Mouse (Mus musculus) yolk sac, embryonic 10.5 days (tissue): ENCODE measurements around the gene Cdx2.
A peak's percentile ranks its signal among the peaks of the same experiment; 100 is the strongest.

ENCODE experiments used
- DNase-seq: peaks from one replicate; pipeline ENCODE4 v3.0.0-alpha.2; 2017; ENCODE audit warnings: low spot score

Gene Cdx2

DNA sequence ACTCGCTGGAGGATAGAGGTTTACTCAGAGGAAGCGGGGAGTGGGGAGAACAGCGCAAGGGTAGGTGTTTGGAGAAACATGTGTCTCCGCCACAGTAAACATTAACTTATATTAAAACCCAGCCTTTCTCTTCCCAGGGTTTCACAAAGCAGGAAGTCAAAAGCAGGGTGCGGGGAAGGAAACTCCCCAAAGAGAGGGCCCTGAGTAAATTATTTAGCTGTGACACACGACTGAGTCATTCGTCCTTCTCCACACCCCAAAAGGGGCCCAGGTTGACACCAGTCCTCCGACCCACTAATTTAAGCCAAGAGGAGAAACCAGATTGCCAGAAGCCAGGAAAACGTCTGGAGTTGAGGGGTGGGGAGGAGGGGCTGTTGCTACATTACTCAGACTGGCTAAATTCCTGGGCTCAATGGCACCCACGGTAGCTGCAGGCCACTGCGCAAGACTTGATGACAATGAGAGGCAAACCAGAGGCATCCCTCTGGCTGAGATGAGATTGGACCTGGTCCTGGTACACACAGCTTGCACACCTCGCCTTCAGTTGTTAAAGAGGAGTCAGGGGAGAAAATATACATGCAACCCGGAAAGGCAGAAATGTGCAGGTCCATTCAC is 14.5 kb downstream of the Cdx2 start:
- peak; percentile 35 for DNase-seq

DNA sequence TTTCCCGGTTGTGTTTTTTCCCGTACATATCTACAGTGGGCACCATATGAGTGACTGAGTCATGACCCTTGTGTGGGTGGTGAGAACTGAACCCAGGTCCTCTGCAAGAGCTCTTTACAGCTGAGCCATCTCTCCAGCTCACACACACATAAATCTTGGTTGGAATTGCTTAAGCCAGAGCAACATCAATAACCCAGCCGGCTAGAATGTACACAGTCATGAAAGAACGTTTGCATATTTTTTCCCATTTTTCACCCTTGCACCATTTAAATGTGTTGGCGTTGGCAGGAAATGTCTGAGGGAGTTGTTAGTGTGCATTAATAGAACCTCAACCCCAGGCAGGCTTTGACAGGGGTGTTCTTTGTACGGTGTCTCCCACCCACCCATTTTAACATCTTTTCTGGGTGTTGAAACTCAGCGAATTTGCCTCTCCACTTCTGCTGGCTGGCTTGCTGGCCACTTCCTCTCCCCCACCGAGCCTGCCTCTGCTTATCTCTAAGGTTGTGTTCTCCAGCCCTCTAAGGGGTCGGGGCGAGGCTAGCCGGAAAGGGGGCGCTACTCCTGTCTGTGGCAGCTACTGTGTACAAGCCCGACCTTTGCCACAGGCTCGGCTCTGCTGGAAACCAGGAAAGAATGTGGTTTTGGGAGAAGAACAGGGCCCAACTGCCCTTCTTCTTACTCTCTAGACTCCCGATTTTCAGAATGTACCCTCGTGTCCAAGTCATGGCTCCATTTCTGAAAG is 15.1 kb downstream of the Cdx2 start:
- DNase-seq = peak; percentile 32

DNA sequence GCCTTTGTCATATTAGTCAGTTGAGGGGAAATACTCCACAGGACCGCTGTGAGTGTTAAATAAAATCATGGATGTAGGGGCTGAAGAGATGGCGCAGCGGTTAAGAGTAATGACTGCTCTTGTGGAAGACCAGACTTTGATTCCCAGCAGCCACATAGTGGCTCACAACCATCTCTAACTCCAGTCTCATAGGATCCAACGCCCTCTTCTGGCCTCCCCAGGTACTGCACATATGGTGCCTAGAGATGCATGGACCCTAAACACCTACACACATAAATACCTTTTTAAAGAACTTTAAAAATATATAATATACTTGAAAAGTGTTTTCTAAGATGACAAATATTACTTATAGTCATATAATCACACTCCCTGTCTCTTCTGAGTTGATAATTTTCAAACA is 22.7 kb downstream of the Cdx2 start:
- no peak for DNase-seq

DNA sequence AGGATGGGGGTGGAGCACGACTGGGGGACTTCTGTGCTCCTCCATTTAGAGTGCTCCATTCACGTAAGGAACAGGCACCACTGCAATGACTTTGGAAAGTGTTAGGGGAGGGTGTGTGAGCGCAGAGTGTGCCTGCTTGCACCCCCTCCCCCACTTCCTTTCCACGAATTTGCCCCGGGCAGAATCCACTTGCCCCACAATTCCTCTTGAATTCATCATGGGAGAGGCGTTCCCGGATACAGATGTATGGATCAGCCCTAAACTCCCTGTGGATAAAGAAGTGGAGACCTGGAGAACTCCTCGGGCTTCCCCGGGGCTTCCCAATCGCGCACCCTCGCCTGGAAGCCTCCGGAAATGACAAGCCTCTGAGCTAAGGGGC is 29.5 kb downstream of the Cdx2 start:
- DNase-seq = no peak

DNA sequence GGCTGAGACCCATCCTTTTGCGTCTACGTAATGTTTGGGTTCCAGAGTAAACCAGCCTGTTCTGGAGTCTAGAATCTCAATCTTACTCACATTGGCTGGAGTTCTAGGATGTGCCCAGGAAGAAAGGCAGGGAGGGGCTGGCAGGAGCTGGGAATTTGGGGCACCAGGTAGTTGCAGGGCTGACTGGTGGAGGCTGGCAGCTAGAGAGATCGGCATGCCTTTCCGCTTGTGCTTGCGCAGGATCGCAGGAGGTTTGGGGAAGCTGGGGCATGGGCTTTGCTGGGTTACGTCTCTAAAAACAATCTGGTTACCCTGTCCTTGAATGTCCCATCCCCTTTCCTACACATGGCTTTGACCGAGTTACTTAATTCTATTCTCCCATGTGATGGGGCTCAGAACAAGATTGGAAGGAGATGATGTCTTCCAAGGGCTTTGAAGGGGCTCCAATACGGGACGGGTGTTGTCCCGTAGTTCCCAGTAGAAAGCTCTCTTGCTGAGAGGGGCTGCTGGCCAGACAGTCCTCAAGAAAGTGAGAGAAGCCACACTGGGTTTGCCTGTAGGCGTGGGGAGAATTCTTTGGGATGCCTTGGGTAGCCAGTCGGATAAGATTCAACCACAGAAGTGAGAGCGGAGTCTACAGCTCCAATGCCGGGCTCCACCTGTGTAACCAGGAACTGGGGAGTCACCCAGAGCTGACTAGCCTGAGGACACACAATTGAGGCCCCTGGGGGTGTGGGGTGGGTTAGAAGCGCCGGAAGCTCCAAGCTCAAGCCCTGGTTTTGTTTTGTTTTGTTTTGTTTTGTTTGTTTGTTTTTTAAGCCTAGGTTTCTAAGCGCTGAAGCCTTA is 30.1 kb downstream of the Cdx2 start:
- no peak for DNase-seq

DNA sequence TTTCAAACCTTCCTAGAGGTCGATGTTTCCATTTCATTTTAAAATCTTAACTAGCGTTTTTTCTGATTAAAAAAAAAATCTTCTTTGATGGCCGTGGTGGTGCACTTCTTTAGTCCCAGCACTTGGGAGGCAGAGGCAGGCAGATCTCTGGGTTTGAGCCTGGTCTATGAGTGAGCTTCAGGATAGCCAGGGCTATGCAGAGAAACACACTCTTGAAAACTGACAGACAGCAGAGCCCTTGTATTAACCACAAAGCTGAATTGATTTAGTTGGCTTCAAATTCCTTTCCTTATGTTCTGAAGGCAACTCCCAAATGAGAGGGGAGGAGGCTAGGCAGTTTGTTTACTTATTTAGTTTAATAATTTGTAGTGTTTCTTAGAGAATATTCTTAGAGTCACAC is 31.3 kb downstream of the Cdx2 start:
- DNase-seq = no peak

DNA sequence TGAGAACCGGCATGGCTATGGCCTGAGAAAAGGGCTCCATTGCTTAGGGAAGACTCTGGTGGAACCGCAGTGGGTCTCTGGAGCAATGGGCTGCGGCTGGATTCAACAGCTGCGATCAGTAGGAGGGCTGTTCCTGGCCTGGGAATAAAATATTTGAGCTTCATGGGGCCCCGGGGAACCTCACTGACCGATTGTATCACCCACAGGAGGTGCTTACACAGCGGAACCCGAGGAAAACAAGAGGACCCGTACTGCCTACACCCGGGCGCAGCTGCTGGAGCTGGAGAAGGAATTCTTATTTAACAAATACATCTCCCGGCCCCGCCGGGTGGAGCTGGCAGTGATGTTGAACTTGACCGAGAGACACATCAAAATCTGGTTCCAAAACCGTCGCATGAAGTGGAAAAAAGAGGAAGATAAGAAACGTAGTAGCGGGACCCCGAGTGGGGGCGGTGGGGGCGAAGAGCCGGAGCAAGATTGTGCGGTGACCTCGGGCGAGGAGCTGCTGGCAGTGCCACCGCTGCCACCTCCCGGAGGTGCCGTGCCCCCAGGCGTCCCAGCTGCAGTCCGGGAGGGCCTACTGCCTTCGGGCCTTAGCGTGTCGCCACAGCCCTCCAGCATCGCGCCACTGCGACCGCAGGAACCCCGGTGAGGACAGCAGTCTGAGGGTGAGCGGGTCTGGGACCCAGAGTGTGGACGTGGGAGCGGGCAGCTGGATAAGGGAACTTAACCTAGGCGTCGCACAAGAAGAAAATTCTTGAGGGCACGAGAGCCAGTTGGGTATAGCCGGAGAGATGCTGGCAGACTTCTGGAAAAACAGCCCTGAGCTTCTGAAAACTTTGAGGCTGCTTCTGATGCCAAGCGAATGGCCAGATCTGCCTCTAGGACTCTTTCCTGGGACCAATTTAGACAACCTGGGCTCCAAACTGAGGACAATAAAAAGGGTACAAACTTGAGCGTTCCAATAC is 32.6 kb downstream of the Cdx2 start:
- no peak for DNase-seq

DNA sequence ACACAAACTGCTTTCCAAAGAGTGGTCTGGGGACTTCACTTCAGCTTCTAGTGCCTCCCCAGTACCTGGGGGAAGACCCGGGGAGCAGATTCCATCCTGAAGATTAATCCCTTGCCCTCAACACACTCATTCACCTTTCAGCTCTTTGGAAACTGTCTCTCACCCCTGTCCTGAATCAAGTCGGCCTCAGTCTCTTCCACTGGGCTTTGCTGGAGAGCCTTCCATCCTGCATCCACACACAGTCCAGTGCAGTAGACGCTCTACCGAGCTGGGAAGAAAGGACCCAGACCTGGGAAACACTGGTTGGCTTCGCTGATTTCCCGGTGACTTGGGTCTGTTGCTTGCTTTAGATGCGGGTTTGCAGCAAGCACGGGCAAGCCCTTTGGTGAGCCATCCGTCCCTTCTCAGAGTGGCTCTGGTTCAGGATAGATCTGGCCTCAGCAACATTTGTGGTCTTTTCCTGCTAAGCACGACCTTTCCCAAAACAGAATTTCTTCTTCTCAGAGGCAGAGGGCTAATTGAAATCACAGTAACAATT is 34.2 kb downstream of the Cdx2 start:
- no peak for DNase-seq

DNA sequence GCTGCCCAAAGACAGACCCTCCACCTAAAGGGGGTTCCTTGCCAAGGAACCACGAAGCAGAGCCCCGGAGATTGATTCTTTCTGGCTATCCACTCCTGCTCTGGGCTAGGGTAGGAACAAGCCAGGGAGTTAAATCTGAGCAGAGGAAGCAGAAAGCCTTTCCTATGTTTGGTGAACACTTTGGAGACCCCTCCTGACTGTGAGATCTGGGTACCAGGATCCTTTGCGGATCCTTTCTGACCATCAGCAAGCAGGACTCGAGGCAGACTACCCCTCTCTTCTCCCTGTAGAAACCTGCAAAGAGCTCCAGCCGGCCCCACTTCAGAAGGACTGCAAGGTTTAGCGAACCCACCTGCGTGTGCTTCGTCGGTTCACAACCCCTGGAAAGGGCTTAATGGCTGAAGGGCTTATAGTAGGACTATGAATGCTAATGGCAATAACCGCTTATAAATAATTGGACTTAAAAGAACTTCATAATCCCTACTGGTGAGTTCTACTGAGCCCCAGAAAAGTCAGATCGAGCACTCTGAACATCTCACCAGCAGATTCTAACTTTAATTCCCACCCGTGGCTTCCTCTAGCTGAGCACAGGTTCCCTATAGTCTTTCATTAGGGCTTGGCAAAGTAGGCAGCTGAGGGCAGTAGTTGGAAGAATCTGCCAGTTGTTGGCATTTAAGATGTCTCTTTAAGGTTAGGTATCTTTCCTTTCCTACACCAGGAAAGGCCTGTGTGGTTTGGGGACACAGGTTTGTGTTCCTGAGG is 34.8 kb downstream of the Cdx2 start:
- no peak for DNase-seq

DNA sequence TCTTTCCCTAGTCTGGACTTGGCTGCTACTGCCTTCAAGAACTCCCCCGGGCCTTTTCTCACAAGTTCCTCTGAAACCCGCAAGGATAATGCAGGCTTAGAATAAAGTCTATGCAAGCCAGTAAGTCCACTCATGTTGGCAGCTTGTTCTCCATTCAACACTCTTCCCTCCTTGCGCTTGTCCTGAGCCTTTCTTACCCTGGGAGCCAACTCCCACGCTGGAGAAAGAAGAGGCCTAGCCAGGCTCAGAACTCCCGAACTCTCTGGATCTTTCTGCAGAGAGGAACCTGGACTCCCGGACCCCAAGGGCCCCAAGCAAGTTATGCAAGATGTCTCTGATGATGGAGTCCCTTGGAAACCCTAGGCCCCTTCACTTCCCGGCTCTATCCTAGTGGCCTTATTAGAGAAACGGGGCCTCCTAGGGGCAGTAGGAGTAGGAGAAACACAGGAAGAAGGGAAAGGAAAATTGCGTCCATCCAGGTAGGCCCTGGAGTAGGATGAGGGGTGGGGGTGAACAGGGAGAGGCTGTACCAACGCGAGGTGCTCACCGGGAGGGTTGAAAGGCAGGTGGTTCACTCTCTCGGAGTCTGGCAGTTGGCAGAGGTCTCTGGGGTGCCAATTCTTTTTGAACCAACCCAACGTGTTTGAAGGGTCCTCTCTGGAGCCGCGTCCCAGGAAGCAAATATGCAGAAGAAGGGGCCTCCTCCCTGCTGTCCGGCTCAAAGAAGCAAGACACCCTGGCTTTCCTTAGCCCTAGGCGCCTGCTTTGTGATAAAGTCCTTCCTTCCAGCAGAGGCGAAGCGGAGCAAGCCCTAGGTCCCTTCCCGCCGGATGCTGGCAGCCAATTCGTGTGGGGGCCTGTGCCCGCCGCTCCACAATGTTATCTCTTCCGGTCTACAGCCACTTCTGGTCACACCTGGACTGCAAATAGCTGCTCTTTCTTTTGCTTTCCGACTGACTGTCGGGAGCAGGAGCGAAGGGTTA is 36.1 kb downstream of the Cdx2 start:
- no peak for DNase-seq

DNA sequence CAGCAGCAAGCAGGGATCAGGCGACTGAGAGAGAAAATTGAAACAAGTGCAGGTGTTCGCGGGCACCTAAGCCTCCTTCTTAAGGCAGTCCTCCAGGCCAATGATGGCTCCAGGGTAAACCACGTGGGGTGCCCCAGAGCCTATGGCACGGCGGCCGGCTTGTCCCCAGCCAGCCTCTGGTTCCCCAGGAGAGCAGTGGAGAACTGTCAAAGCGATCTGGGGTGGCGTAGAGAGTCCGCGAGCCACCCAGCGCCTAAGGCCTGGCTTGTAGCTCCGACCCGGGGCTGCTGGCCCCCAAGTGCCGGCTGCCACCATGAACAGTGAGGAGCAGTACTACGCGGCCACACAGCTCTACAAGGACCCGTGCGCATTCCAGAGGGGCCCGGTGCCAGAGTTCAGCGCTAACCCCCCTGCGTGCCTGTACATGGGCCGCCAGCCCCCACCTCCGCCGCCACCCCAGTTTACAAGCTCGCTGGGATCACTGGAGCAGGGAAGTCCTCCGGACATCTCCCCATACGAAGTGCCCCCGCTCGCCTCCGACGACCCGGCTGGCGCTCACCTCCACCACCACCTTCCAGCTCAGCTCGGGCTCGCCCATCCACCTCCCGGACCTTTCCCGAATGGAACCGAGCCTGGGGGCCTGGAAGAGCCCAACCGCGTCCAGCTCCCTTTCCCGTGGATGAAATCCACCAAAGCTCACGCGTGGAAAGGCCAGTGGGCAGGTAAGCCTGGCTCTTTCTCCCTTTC is 37.0 kb downstream of the Cdx2 start, which contains the start of gene Pdx1:
Gene Pdx1 (plus strand): TSS at position 34 of the 747 bp plus-strand sequence.
- DNase-seq = no peak

DNA sequence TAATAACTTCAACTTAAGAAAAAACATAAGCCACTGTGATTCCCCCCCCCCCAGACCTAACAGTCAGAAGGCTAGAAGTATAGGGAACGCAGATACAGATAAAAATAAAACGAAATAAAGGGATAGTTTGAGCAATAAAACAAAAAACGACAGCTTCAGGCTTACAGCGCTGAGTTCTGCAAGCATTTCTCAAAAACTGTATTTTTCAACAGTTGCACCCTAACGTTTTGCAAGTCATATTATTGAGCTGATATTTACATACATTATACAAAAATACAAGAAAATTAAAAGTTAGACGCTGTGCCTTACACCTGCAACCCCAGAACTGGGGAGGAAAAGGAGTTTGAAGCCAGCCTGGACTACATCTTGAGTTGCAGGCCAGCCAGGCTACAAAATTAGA is 37.7 kb downstream of the Cdx2 start:
- DNase-seq = no peak

DNA sequence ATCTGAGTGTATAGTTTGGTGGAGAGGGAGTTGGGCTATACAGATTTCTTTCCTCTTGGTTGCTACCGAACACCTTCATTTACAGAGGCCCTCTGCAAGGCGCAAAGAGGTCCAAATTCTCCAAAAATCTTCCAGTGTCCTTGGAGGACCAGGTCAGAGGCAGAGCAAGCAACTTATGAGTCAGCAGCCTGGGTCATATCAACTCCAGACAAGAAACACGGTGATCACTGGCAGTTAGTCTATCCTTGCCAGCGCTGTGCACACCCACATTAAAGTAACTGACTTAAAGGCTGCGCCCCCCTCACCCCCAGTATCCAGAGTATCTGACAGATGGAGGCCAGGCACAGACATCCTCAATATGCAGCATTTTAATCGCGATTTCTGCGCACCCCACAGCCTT is 38.3 kb downstream of the Cdx2 start:
- no peak for DNase-seq

DNA sequence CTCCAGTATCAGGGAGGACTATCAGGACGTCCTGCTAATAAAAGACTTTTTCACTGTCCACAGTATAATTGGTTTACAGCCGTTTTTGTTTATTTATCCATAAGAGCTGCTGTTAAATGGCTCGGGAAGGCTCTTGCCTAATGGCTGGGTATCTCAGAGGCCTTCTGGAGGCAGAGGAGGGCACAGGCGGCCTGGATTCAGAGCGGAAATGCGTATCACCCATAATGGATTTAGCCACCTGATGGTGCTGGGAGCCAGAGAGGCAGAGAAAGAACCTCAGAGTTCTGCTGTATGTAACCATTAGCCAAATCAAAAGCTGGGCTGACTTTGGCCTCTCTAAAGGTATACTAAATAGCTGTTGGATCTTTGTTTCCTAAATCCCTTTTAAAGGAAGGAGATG is 39.6 kb downstream of the Cdx2 start:
- DNase-seq = no peak

DNA sequence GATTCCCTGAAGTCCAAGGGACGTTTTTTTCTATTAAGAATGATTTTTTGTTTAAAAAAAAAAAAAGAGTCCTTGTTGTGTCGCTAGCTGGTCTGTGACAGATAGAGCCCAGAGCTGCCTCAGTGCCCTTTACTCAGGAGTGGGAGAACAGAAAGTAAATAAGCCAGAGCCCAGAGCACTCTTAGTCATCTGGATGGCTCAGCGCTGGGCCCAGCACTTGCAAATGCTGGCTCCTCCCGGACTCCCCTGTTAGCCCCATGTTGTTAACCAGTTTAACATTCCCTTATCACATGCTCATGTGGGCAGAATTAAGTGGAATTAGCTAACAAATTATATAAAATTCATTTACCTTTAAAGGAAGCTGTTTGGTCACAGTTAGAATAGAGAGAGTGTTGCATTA is 43.1 kb downstream of the Cdx2 start:
- no peak for DNase-seq

DNA sequence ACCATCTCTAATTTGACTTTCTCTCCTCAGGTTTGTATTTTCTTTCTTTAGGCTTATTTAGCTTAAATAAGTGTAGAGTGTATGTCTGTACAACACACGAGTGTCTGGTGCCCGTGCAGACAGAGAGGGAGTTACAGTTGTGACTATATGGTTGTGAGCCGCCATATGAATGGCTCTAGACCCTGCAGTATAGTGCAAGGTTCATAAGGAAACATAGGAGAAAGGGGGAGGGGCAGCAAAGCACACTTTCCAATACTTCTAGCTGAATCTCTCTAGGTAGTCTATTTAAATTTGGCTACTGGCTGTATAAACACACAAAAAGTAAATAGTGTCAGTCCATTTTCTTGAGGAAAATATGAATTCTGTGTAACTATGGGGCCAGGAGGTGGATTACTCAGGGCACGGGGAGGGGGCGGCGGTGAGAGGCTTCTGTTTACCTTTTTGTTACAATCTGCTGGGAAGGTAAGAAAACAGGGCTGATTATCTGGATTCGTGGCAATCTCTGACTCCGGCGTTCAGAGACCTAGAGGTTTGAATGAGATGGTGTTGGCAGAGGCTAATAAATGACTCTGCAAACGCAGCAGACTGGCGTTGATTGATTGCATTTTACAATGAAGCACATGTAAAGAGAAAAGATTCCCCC is 45.0 kb downstream of the Cdx2 start:
- no peak for DNase-seq

DNA sequence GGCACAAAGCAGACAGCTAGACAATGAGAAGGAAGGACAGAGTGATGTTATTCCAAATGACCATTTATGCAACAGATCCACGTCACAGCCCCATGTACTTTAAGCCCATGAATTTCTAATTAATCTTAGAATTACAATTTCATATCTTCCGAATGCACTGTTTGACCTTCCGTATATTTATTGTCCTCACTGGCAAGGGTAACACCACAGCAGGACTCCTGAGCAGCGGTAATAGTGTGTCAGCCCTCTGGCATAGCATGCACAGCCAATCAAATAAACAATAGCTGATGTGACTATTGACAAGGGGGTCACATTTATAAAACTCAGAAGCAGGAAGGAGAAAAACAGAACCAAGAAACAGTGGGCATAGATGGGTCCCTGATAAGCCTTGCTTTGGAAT is 46.3 kb downstream of the Cdx2 start:
- no peak for DNase-seq

DNA sequence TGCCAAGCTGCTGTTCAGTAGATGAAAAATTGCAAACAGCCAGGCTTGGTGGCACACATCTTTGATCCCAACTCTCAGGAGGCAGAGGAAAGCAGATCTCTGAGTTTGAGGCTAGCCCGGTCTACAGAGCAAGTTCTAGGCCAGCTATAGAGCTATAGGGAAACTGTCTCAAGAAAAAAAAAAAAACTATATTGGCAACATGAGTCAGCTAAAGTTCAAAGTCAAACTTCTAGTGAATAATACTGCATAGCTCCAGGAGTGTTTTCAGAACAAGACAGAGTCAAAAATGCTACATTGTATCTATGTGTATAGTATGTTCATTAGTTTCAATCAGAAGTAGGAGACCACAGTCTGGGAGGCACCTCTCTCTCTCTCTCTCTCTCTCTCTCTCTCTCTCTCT is 46.9 kb downstream of the Cdx2 start:
- DNase-seq = no peak
